In the genomic region with DNA sequence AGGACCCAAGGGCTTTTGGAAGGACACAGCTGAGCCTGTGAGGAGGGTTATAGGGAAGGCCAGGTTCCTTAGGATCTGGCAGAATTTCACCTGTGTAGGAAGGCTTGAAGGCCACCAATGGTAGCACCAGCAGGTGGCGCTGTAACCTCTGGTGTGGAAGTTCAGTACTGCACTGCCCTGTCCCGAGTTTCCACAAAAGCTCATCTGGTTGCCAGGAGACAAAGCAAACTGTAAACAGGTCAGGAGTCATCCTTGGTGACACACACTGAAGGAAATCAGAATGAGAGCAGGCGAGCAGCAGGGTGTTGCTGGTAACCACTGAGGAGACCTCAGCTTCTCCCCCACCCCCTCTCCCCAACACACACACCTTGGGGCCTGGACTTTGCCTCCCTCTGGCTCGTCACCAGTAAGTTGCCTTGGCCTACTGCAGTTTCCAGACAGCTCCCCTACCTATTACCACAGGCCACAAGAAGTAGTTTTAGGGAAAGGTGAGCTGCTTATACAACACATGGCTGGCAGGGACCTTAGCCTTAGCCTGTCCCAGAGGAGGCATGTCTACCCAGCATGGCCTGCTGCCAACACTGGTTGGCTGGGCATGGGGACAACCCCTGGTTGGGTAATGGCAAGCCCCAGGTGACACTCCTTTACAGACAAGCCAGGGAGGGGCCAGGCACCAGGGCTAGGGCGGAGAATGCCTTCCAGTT, we compare ENCODE assay signal across 9 mouse cellular contexts. TPM values are rescaled to one million over a fixed set of nuclear protein-coding genes. Genes with fewer than 3 reads are reported as not detected.
A peak's percentile ranks its signal among the peaks of the same experiment; 100 is the strongest.
DNase-seq lines count a peak whose midpoint lies in the region; ATAC-seq and TF ChIP-seq lines count a peak whose summit lies in the region.
"Had no signal": no experiment of that assay in that cellular context is flagged by ENCODE, and none has a peak within 500 bp of the region (broad histone marks: within the 10 kb centered on the region; RNA-seq: fewer than 3 reads in every experiment).

No protein-coding gene starts in this region.

- no peaks in the 10 kb centered on the region for H3K36me3 ChIP-seq in forebrain, embryonic 11.5 days (ENCODE audit: control insufficient read depth, insufficient read depth, low read length)
- H3K36me3 ChIP-seq in limb, embryonic 11.5 days (ENCODE audit: control insufficient read depth, insufficient read depth, low read length) = no peaks in the 10 kb centered on the region
- peaks cover 18% of the 10 kb centered on the region for H3K36me3 ChIP-seq in midbrain, embryonic 14.5 days (ENCODE audit: control insufficient read depth, insufficient read depth, low read length)
- H3K36me3 ChIP-seq in stomach, embryonic 15.5 days = no peaks in the 10 kb centered on the region

- no peak overlapping the region for H3K4me3 ChIP-seq in left cerebral cortex, adult 2 months
- H3K4me3 ChIP-seq in forebrain, embryonic 11.5 days (ENCODE audit: low read depth, low read length) = no peak overlapping the region
- H3K4me3 ChIP-seq in limb, embryonic 11.5 days (ENCODE audit: low read depth, low read length) = no peak overlapping the region
- no peak overlapping the region for H3K4me3 ChIP-seq in midbrain, embryonic 14.5 days (replicated peaks; ENCODE audit: low read depth, low read length)
- no peak overlapping the region for H3K4me3 ChIP-seq in stomach, embryonic 15.5 days (replicated peaks)
- H3K4me3 ChIP-seq: embryonic facial prominence, embryonic 13.5 days had no signal

- peak overlapping the region; percentile 83 for H3K27ac ChIP-seq in left cerebral cortex, adult 2 months
- no peak overlapping the region for H3K27ac ChIP-seq in forebrain, embryonic 11.5 days (ENCODE audit: low read depth, low read length)
- H3K27ac ChIP-seq in limb, embryonic 11.5 days (replicated peaks; ENCODE audit: low read depth, low read length) = no peak overlapping the region
- peak overlapping the region; percentile 50; the same call in 1 of the 2 replicates for H3K27ac ChIP-seq in midbrain, embryonic 14.5 days (replicated peaks; ENCODE audit: low read depth, low read length)
- H3K27ac ChIP-seq in stomach, embryonic 15.5 days = peak overlapping the region; percentile 67
- H3K27ac ChIP-seq: embryonic facial prominence, embryonic 13.5 days had no signal

- H3K9me3 ChIP-seq in forebrain, embryonic 11.5 days (ENCODE audit: control insufficient read depth, low read length) = no peaks in the 10 kb centered on the region
- no peaks in the 10 kb centered on the region for H3K9me3 ChIP-seq in limb, embryonic 11.5 days (ENCODE audit: control insufficient read depth, low read length)
- H3K9me3 ChIP-seq in midbrain, embryonic 14.5 days (ENCODE audit: control insufficient read depth, low read length) = no peaks in the 10 kb centered on the region
- no peaks in the 10 kb centered on the region for H3K9me3 ChIP-seq in stomach, embryonic 15.5 days
- H3K9me3 ChIP-seq: embryonic facial prominence, embryonic 13.5 days had no signal

- intact Hi-C loops in left cerebral cortex, adult 2 months (cut with DNase I) = loop anchor here (1.0 kb wide), 1 partner anchor 31 kb away; no protein-coding TSS in a partner anchor

- no peaks in the 10 kb centered on the region for H3K27me3 ChIP-seq in forebrain, embryonic 11.5 days (ENCODE audit: control insufficient read depth, insufficient read depth, low read length)
- H3K27me3 ChIP-seq in limb, embryonic 11.5 days (ENCODE audit: control insufficient read depth, insufficient read depth, low read length) = no peaks in the 10 kb centered on the region
- no peaks in the 10 kb centered on the region for H3K27me3 ChIP-seq in midbrain, embryonic 14.5 days (ENCODE audit: control insufficient read depth, insufficient read depth, low read length)
- no peaks in the 10 kb centered on the region for H3K27me3 ChIP-seq in stomach, embryonic 15.5 days (replicated peaks)
- H3K27me3 ChIP-seq: embryonic facial prominence, embryonic 13.5 days had no signal

- peak; percentile 83 for TF ChIP-seq CTCF in left cerebral cortex, adult 2 months (IDR thresholded peaks at IDR 0.05)

- peak; percentile 67 to 72 for DNase-seq in left cerebral cortex, adult 2 months (ENCODE audit: extremely low spot score in 1 of 2, low spot score in 2 of 2)
- DNase-seq in left cerebral cortex, adult 9 months (ENCODE audit: low spot score in 2 of 2) = no peak
- peak; percentile 93 for DNase-seq in brain, adult 2 months (ENCODE audit: low read depth, low spot score)
- peak; percentile 80 for DNase-seq in forebrain, embryonic 11.5 days (ENCODE audit: low spot score)
- DNase-seq in limb, embryonic 11.5 days (ENCODE audit: low spot score) = peak; percentile 87
- DNase-seq in midbrain, embryonic 14.5 days = peak; percentile 75

- no peak for ATAC-seq in forebrain, embryonic 11.5 days (replicated peaks; ENCODE audit: low FRiP score)
- ATAC-seq in hematopoietic stem cell, adult 5-6 weeks (replicated peaks in 1 of 2; ENCODE audit: insufficient read depth in 1 of 2, low FRiP score in 2 of 2, low TSS enrichment in 1 of 2, low read depth in 1 of 2, poor library complexity in 2 of 2, severe bottlenecking in 2 of 2) = peak; percentile 38 to 66
- ATAC-seq in limb, embryonic 11.5 days (ENCODE audit: insufficient number of reproducible peaks, low FRiP score, low TSS enrichment, low read depth) = no peak
- no peak for ATAC-seq in midbrain, embryonic 14.5 days (ENCODE audit: low FRiP score, low TSS enrichment)
- ATAC-seq in stomach, embryonic 15.5 days (ENCODE audit: insufficient read depth, low FRiP score, low read depth) = peak; percentile 28

- WGBS in forebrain, embryonic 11.5 days = 44% methylated on average over 5 of the region's 5 CpGs
- WGBS in limb, embryonic 11.5 days = 48% methylated on average over 5 of the region's 5 CpGs
- 45% methylated on average over 5 of the region's 5 CpGs for WGBS in midbrain, embryonic 14.5 days
- 43% methylated on average over 5 of the region's 5 CpGs for WGBS in stomach, embryonic 15.5 days

- peaks cover 2% of the 10 kb centered on the region; the same call in 1 of the 2 replicates for H3K4me1 ChIP-seq in forebrain, embryonic 11.5 days (replicated peaks; ENCODE audit: control insufficient read depth, insufficient read depth, low read length)
- peaks cover 9% of the 10 kb centered on the region; the same call in 1 of the 2 replicates for H3K4me1 ChIP-seq in limb, embryonic 11.5 days (ENCODE audit: control insufficient read depth, insufficient read depth, low read length)
- H3K4me1 ChIP-seq in midbrain, embryonic 14.5 days (ENCODE audit: control insufficient read depth, insufficient read depth, low read length) = peaks cover 42% of the 10 kb centered on the region
- peaks cover 37% of the 10 kb centered on the region for H3K4me1 ChIP-seq in stomach, embryonic 15.5 days

- H3K4me2 ChIP-seq in forebrain, embryonic 11.5 days (ENCODE audit: low read depth, low read length, severe bottlenecking) = no peak overlapping the region
- H3K4me2 ChIP-seq in limb, embryonic 11.5 days (ENCODE audit: low read depth, severe bottlenecking) = no peak overlapping the region
- peak overlapping the region; percentile 32; the same call in 1 of the 2 replicates for H3K4me2 ChIP-seq in midbrain, embryonic 14.5 days (ENCODE audit: low read length)
- no peak overlapping the region for H3K4me2 ChIP-seq in stomach, embryonic 15.5 days
- H3K4me2 ChIP-seq: embryonic facial prominence, embryonic 13.5 days had no signal

- H3K9ac ChIP-seq in forebrain, embryonic 11.5 days (ENCODE audit: low read length) = no peak overlapping the region
- H3K9ac ChIP-seq in limb, embryonic 11.5 days (ENCODE audit: low read length) = no peak overlapping the region
- H3K9ac ChIP-seq in midbrain, embryonic 14.5 days (replicated peaks; ENCODE audit: low read length) = no peak overlapping the region
- no peak overlapping the region for H3K9ac ChIP-seq in stomach, embryonic 15.5 days

RNA-seq across cellular contexts. Expression of a gene that starts 4.4 kb away (rescaled TPM):
- 10 to 100 TPM; 81.1 to 92.6 TPM for total RNA-seq in left cerebral cortex, adult 2 months (2021)
- 42.7 and 47.6 TPM in 2 replicates for polyA plus RNA-seq in forebrain, embryonic 11.5 days (2014; fragmentation: Nextera tagmentation; extraction: Ambion mirVana)
- total RNA-seq in hematopoietic stem cell, adult 5-6 weeks (2017) = 12.0 and 20.9 TPM in 2 replicates
- 37.3 and 43.1 TPM in 2 replicates for polyA plus RNA-seq in limb, embryonic 11.5 days (2014; fragmentation: Nextera tagmentation; extraction: Ambion mirVana)
- 97.9 and 101 TPM in 2 replicates for polyA plus RNA-seq in midbrain, embryonic 14.5 days (2014; fragmentation: Nextera tagmentation; extraction: Ambion mirVana)
- polyA plus RNA-seq in stomach, embryonic 15.5 days (2015; fragmentation: Nextera tagmentation; extraction: Ambion mirVana) = 27.5 and 30.9 TPM in 2 replicates

RNA-seq across cellular contexts. Expression of a gene that starts 11.5 kb away (rescaled TPM):
- total RNA-seq in left cerebral cortex, adult 2 months (2021) = 1 to 10 TPM in 1 of 2 experiments, not detected in 1; 1.9 TPM
- polyA plus RNA-seq in forebrain, embryonic 11.5 days (2014; fragmentation: Nextera tagmentation; extraction: Ambion mirVana) = not detected in 2 replicates
- not detected in 2 replicates for total RNA-seq in hematopoietic stem cell, adult 5-6 weeks (2017)
- not detected in 2 replicates for polyA plus RNA-seq in limb, embryonic 11.5 days (2014; fragmentation: Nextera tagmentation; extraction: Ambion mirVana)
- polyA plus RNA-seq in midbrain, embryonic 14.5 days (2014; fragmentation: Nextera tagmentation; extraction: Ambion mirVana) = 1.8 TPM in 1 of 2 replicates, not detected in the other
- polyA plus RNA-seq in stomach, embryonic 15.5 days (2015; fragmentation: Nextera tagmentation; extraction: Ambion mirVana) = 8.5 and 8.8 TPM in 2 replicates
- polyA plus RNA-seq: embryonic facial prominence, embryonic 13.5 days had no signal

RNA-seq across cellular contexts. Expression of a gene that starts 20.7 kb away (rescaled TPM):
- total RNA-seq in left cerebral cortex, adult 2 months (2021) = 1 to 10 TPM; 1.8 to 2.9 TPM
- polyA plus RNA-seq in forebrain, embryonic 11.5 days (2014; fragmentation: Nextera tagmentation; extraction: Ambion mirVana) = 0.35 TPM in 1 of 2 replicates, not detected in the other
- not detected in 2 replicates for total RNA-seq in hematopoietic stem cell, adult 5-6 weeks (2017)
- polyA plus RNA-seq in limb, embryonic 11.5 days (2014; fragmentation: Nextera tagmentation; extraction: Ambion mirVana) = not detected in 2 replicates
- 1.3 TPM in 1 of 2 replicates, not detected in the other for polyA plus RNA-seq in midbrain, embryonic 14.5 days (2014; fragmentation: Nextera tagmentation; extraction: Ambion mirVana)
- polyA plus RNA-seq in stomach, embryonic 15.5 days (2015; fragmentation: Nextera tagmentation; extraction: Ambion mirVana) = 2.7 and 3.2 TPM in 2 replicates

RNA-seq across cellular contexts. Expression of a gene that starts 45.8 kb away (rescaled TPM):
- total RNA-seq in left cerebral cortex, adult 2 months (2021) = not detected
- polyA plus RNA-seq in forebrain, embryonic 11.5 days (2014; fragmentation: Nextera tagmentation; extraction: Ambion mirVana) = not detected in 2 replicates
- not detected in 2 replicates for total RNA-seq in hematopoietic stem cell, adult 5-6 weeks (2017)
- polyA plus RNA-seq in limb, embryonic 11.5 days (2014; fragmentation: Nextera tagmentation; extraction: Ambion mirVana) = not detected in 2 replicates
- not detected in 2 replicates for polyA plus RNA-seq in midbrain, embryonic 14.5 days (2014; fragmentation: Nextera tagmentation; extraction: Ambion mirVana)
- 412 and 563 TPM in 2 replicates for polyA plus RNA-seq in stomach, embryonic 15.5 days (2015; fragmentation: Nextera tagmentation; extraction: Ambion mirVana)
- polyA plus RNA-seq: embryonic facial prominence, embryonic 13.5 days had no signal

RNA-seq across cellular contexts. Expression of a gene that starts 49.5 kb away (rescaled TPM):
- 10 to 100 TPM; 36.1 to 36.8 TPM for total RNA-seq in left cerebral cortex, adult 2 months (2021)
- 67.2 and 70.6 TPM in 2 replicates for polyA plus RNA-seq in forebrain, embryonic 11.5 days (2014; fragmentation: Nextera tagmentation; extraction: Ambion mirVana)
- 26.6 and 31.9 TPM in 2 replicates for total RNA-seq in hematopoietic stem cell, adult 5-6 weeks (2017)
- polyA plus RNA-seq in limb, embryonic 11.5 days (2014; fragmentation: Nextera tagmentation; extraction: Ambion mirVana) = 70.4 and 72.9 TPM in 2 replicates
- polyA plus RNA-seq in midbrain, embryonic 14.5 days (2014; fragmentation: Nextera tagmentation; extraction: Ambion mirVana) = 47.0 and 51.2 TPM in 2 replicates
- 51.8 and 54.6 TPM in 2 replicates for polyA plus RNA-seq in stomach, embryonic 15.5 days (2015; fragmentation: Nextera tagmentation; extraction: Ambion mirVana)

Comparison
In these comparisons a context has a peak if more than half of its experiments do, and no peak if none do; other contexts are left out.
1. DNase-seq: peak in left cerebral cortex, adult 2 months (2 of 2), brain, adult 2 months (single experiment), forebrain, embryonic 11.5 days (single experiment), limb, embryonic 11.5 days (single experiment) and midbrain, embryonic 14.5 days (single experiment); none in left cerebral cortex, adult 9 months (0 of 2).
2. H3K27ac ChIP-seq: peak in left cerebral cortex, adult 2 months (single experiment), midbrain, embryonic 14.5 days (single experiment) and stomach, embryonic 15.5 days (single experiment); none in forebrain, embryonic 11.5 days (single experiment) and limb, embryonic 11.5 days (single experiment).
3. ATAC-seq: peak in hematopoietic stem cell, adult 5-6 weeks (2 of 2) and stomach, embryonic 15.5 days (single experiment); none in forebrain, embryonic 11.5 days (single experiment), limb, embryonic 11.5 days (single experiment) and midbrain, embryonic 14.5 days (single experiment).